Mouse (Mus musculus) liver, postnatal 0 days (tissue): Measurements from ENCODE around the gene Chmp6.

Experiments
- CTCF ChIP-seq: sonication (generic); IDR thresholded peaks from 2 replicates; pipeline ENCODE4 v1.5.1; 2016; ENCODE audit warnings: antibody characterized with exemption, low read depth
- EP300 ChIP-seq: IDR thresholded peaks from 2 replicates; pipeline ENCODE4 v1.6.1; 2016; ENCODE audit warnings: antibody characterized with exemption, low read depth, mild to moderate bottlenecking

- no peak for TF ChIP-seq CTCF
- TF ChIP-seq EP300, result no peak
Observed at GRCm38 (mm10) chr11:119868556-119868955, 44.7 kb upstream of the Chmp6 start.
